Mouse (Mus musculus): ENCODE data around the gene Sept12. TPM values are rescaled to one million over a fixed set of nuclear protein-coding genes. Genes with fewer than 3 reads are reported as not detected.

Gene Sept12
- polyA plus RNA-seq, 1 experiment from 2014 or later: not detected

GRCm38 (mm10) chr16:4969055-4969843, 28.4 kb downstream of the Sept12 start:
- Histone ChIP-seq H3K9me3 (replicated peaks) (no peaks in the 10 kb centered on the region), H3K4me3 (replicated peaks) (no peak overlapping the region), H3K27me3 (replicated peaks) (no peaks in the 10 kb centered on the region), H3K4me1 (peaks cover 14% of the 10 kb centered on the region), H3K36me3 (peaks cover 24% of the 10 kb centered on the region), H3K9ac (replicated peaks) (no peak overlapping the region), H3K4me2 (no peak overlapping the region), H3K27ac (replicated peaks) (no peak overlapping the region)
- ATAC-seq (ENCODE audit: low FRiP score): no peak
- WGBS: 86% methylated on average over 5 of the region's 5 CpGs

- no peak for ATAC-seq (ENCODE audit: low FRiP score)
- H3K27ac ChIP-seq (replicated peaks): no peak overlapping the region
- H3K4me3 ChIP-seq (replicated peaks): no peak overlapping the region
- peaks cover 14% of the 10 kb centered on the region for H3K4me1 ChIP-seq
- peaks cover 24% of the 10 kb centered on the region for H3K36me3 ChIP-seq
- H3K9ac ChIP-seq (replicated peaks): no peak overlapping the region
- H3K4me2 ChIP-seq: no peak overlapping the region
- WGBS: 82% methylated on average over 3 of the region's 3 CpGs
- H3K27me3 ChIP-seq (replicated peaks): no peaks in the 10 kb centered on the region
- no peaks in the 10 kb centered on the region for H3K9me3 ChIP-seq (replicated peaks)
Measured at GRCm38 (mm10) chr16:4968426-4968825, 29.2 kb downstream of the Sept12 start.

GRCm38 (mm10) chr16:4965392-4966129, 32.1 kb downstream of the Sept12 start:
- no peaks in the 10 kb centered on the region for H3K27me3 ChIP-seq (replicated peaks)
- H3K4me1 ChIP-seq: peaks cover 39% of the 10 kb centered on the region
- H3K4me3 ChIP-seq (replicated peaks): peak overlapping the region; percentile 99
- peaks cover 20% of the 10 kb centered on the region; the same call in 1 of the 2 replicates for H3K36me3 ChIP-seq
- no peaks in the 10 kb centered on the region for H3K9me3 ChIP-seq (replicated peaks)
- peak overlapping the region; percentile 83 for H3K4me2 ChIP-seq
- WGBS: 91% methylated on average over 8 of the region's 8 CpGs
- H3K27ac ChIP-seq (replicated peaks): peak overlapping the region; percentile 89; the same call in 1 of the 2 replicates
- no peak for ATAC-seq (ENCODE audit: low FRiP score)
- H3K9ac ChIP-seq (replicated peaks): no peak overlapping the region

GRCm38 (mm10) chr16:4964731-4965391, 32.8 kb downstream of the Sept12 start:
- Histone ChIP-seq H3K9me3 (replicated peaks) (no peaks in the 10 kb centered on the region), H3K9ac (replicated peaks) (peak overlapping the region; percentile 95), H3K4me3 (replicated peaks) (peak overlapping the region; percentile 99), H3K4me2 (peak overlapping the region; percentile 83), H3K4me1 (peaks cover 44% of the 10 kb centered on the region), H3K27me3 (replicated peaks) (no peaks in the 10 kb centered on the region), H3K36me3 (peaks cover 25% of the 10 kb centered on the region; the same call in 1 of the 2 replicates), H3K27ac (replicated peaks) (peak overlapping the region; percentile 89)
- 22% methylated on average over 13 of the region's 13 CpGs for WGBS
- ATAC-seq (ENCODE audit: low FRiP score): peak; percentile 17; the same call in 1 of the 2 replicates

- Histone ChIP-seq H3K4me3 (replicated peaks) (peak within 1 kb of the TSS; percentile 99), H3K36me3 (peaks cover 21% of the 10 kb centered on the region; the same call in 1 of the 2 replicates), H3K27ac (replicated peaks) (peak within 1 kb of the TSS; percentile 89), H3K4me2 (peak within 1 kb of the TSS; percentile 83), H3K4me1 (peaks cover 44% of the 10 kb centered on the region), H3K9ac (replicated peaks) (peak within 1 kb of the TSS; percentile 95), H3K27me3 (replicated peaks) (no peaks in the 10 kb centered on the region), H3K9me3 (replicated peaks) (no peaks in the 10 kb centered on the region)
- under 1% methylated on average over 76 of the region's 76 CpGs for WGBS
- ATAC-seq (ENCODE audit: low FRiP score): peak; percentile 98
Measured at GRCm38 (mm10) chr16:4963797-4964709, 33.6 kb downstream of the Sept12 start, which contains the start of gene Anks3. Gene Anks3 (minus strand): TSS chr16:4964205.

GRCm38 (mm10) chr16:4963346-4963745, 34.3 kb downstream of the Sept12 start:
- peak overlapping the region; percentile 89; the same call in 1 of the 2 replicates for H3K27ac ChIP-seq (replicated peaks)
- peaks cover 44% of the 10 kb centered on the region for H3K4me1 ChIP-seq
- 46% methylated on average over 9 of the region's 9 CpGs for WGBS

GRCm38 (mm10) chr16:4960260-4960659, 37.4 kb downstream of the Sept12 start:
- Histone ChIP-seq H3K9ac (replicated peaks) (no peak overlapping the region), H3K4me1 (peaks cover 39% of the 10 kb centered on the region), H3K4me3 (replicated peaks) (no peak overlapping the region), H3K9me3 (replicated peaks) (no peaks in the 10 kb centered on the region), H3K27ac (replicated peaks) (no peak overlapping the region), H3K27me3 (replicated peaks) (no peaks in the 10 kb centered on the region), H3K36me3 (peaks cover 36% of the 10 kb centered on the region), H3K4me2 (no peak overlapping the region)
- no peak for ATAC-seq (ENCODE audit: low FRiP score)
- 89% methylated on average over 8 of the region's 8 CpGs for WGBS

More at GRCm38 (mm10) chr16:4963346-4963745, 34.3 kb downstream of the Sept12 start:
- peak overlapping the region; percentile 99 for H3K4me3 ChIP-seq (replicated peaks)
- H3K9me3 ChIP-seq (replicated peaks): no peaks in the 10 kb centered on the region
- H3K36me3 ChIP-seq: peaks cover 14% of the 10 kb centered on the region; the same call in 1 of the 2 replicates
- peak overlapping the region; percentile 83 for H3K4me2 ChIP-seq
- H3K27me3 ChIP-seq (replicated peaks): no peaks in the 10 kb centered on the region
- ATAC-seq (ENCODE audit: low FRiP score): no peak
- peak overlapping the region; percentile 95 for H3K9ac ChIP-seq (replicated peaks)

GRCm38 (mm10) chr16:4957446-4957845, 40.2 kb downstream of the Sept12 start:
- no peaks in the 10 kb centered on the region for H3K9me3 ChIP-seq (replicated peaks)
- H3K4me2 ChIP-seq: no peak overlapping the region
- H3K36me3 ChIP-seq: peaks cover 63% of the 10 kb centered on the region
- WGBS: 89% methylated on average over 3 of the region's 3 CpGs
- H3K4me1 ChIP-seq: peaks cover 22% of the 10 kb centered on the region
- H3K4me3 ChIP-seq (replicated peaks): no peak overlapping the region
- no peak overlapping the region for H3K27ac ChIP-seq (replicated peaks)
- no peak overlapping the region for H3K9ac ChIP-seq (replicated peaks)
- H3K27me3 ChIP-seq (replicated peaks): no peaks in the 10 kb centered on the region
- ATAC-seq (ENCODE audit: low FRiP score): no peak

- H3K4me3 ChIP-seq (replicated peaks): no peak overlapping the region
- H3K4me2 ChIP-seq: no peak overlapping the region
- no peak for ATAC-seq (ENCODE audit: low FRiP score)
- H3K36me3 ChIP-seq: peaks cover 70% of the 10 kb centered on the region
- no peak overlapping the region for H3K9ac ChIP-seq (replicated peaks)
- H3K27me3 ChIP-seq (replicated peaks): no peaks in the 10 kb centered on the region
- peaks cover 13% of the 10 kb centered on the region; the same call in 1 of the 2 replicates for H3K4me1 ChIP-seq
- H3K27ac ChIP-seq (replicated peaks): peak overlapping the region; percentile 18; the same call in 1 of the 2 replicates
- WGBS: 84% methylated on average over 3 of the region's 3 CpGs
- H3K9me3 ChIP-seq (replicated peaks): no peaks in the 10 kb centered on the region
Measured at GRCm38 (mm10) chr16:4956609-4957008, 41.0 kb downstream of the Sept12 start.

GRCm38 (mm10) chr16:4947378-4947777, 50.3 kb downstream of the Sept12 start:
- peaks cover 87% of the 10 kb centered on the region for H3K36me3 ChIP-seq
- no peak overlapping the region for H3K4me3 ChIP-seq (replicated peaks)
- no peak overlapping the region for H3K27ac ChIP-seq (replicated peaks)
- H3K27me3 ChIP-seq (replicated peaks): no peaks in the 10 kb centered on the region
- no peaks in the 10 kb centered on the region for H3K4me1 ChIP-seq
- ATAC-seq (ENCODE audit: low FRiP score): no peak
- H3K9ac ChIP-seq (replicated peaks): no peak overlapping the region
- H3K4me2 ChIP-seq: no peak overlapping the region
- WGBS: 82% methylated on average over 4 of the region's 4 CpGs
- no peaks in the 10 kb centered on the region for H3K9me3 ChIP-seq (replicated peaks)
